Mouse (Mus musculus) frontal cortex, adult 2 months (tissue): ENCODE results near the gene Slc27a2. TPM values are rescaled to one million over a fixed set of nuclear protein-coding genes. Genes with fewer than 3 reads are reported as not detected.
"Not testable (repeated sequence)": the region's sequence is repeated elsewhere in the genome, so short reads cannot be mapped to it uniquely, and the experiment has no call there.

Experiments used
- DNase-seq, 2 experiments: peaks; one replicate each; pipeline ENCODE4 v3.0.0; 2022; ENCODE audit warnings: low spot score in 1 of 2; ENCODE audit errors: extremely low spot score in 1 of 2
- polyA plus RNA-seq: library from polyadenylated mRNA; depleted of rRNA; stranded (reverse); fragments of >200 nt; gene quantifications from 2 replicates; pipeline ENCODE4 v1.2.3, GENCODE M21; 2012; rRNA removed

The Slc27a2 gene
- polyA plus RNA-seq, result 4.5 and 4.6 TPM in 2 replicates

DNA sequence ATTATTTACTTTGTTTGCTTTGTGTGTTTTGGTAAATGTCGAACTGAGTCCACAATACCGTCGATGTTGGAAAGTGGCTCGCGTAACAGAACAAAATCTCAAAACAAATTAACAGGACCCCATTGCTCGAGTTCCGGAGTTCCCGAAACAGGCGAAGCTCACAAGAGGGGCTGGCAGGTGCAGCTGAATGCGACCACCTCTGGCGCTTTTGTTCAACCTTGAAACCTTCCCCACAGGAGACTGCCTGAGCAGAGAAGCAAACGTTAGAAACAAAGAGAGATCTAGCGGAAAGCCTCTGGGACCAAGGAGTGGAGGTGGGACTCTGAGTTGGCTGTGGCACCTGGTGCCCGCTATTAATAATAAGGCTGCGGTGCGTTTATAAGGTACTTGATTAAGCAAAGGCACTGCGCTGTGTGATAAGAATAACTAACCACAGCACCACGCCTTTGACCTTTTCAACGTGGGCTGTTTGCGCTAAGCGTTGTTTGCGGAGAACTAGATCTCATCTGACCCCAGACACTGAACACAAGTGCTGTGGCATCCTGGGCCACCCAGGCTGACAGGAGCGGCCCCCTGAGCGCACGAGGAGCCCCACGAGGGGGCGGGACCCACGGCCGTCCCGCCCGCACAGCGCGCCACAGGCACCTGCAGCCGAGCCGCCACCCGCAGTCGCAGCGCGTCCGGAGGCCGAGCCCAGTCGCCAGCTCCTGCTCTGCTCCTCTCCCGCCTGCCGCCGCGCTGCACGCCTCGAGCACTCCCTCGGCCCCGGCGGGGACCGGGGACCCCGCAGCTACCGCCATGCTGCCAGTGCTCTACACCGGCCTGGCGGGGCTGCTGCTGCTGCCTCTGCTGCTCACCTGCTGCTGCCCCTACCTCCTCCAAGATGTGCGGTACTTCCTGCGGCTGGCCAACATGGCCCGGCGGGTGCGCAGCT lies at the start of gene Slc27a2:
Slc27a2 (plus strand) TSS at position 51 of the 934 bp plus-strand sequence.
- peak in 1 of 2 experiments; percentile 24 for DNase-seq

DNA sequence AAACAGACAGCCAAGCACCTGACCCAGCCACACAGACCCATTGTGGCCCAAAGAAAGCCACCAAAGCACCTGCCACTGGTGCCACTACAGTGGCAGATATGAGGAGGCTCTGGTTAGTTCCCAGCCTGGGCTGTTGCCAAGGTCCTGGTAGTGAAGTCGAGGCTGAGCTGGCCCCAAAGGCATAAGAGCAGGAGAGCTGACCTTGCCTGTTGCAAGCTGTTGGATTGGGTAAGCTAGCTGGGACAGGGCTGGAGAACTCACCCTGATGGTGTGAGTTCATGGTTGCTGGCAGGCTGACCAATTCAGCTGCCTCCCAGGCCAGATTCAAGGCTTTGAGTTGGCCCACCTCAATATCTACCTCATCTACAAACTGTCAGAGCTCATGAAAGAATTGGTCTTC lies 47.1 kb upstream of the Slc27a2 start:
- DNase-seq, result no peak

DNA sequence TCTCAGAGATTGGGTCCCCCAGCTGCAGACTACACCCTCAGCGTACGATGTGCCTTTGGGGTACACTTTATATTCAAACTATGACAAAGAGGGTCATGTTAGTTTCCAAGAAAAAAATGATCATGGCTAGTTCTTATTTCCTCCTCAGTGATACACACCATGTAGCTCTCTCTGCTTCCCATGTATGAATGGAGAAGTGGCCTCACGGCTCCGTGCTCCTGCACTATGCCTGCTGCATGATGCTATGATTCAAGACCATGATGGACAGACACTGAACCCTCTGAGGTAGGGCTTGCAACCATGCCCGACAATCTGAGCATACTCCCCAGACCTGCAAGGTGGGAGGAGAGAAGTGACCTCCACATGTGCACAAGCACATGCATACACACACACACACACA lies 44.7 kb upstream of the Slc27a2 start:
- DNase-seq, result no peak

DNA sequence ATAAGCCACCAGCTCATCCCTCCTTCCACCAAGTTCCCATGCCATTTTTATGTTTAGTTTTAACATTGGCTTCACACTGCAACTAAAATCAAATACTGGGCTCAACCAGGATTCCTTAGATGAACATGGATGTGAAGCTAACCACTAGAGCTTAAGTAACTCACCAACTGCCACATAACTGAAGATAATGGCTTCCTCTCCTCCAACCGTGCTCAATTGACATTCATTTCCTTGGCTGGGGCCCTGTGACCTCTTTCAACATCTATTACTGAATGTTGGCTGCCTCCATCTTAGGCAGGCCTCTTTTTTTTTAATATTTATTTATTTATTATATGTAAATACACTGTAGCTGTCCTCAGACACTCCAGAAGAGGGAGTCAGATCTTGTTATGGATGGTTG lies 44.0 kb upstream of the Slc27a2 start:
- no peak for DNase-seq

DNA sequence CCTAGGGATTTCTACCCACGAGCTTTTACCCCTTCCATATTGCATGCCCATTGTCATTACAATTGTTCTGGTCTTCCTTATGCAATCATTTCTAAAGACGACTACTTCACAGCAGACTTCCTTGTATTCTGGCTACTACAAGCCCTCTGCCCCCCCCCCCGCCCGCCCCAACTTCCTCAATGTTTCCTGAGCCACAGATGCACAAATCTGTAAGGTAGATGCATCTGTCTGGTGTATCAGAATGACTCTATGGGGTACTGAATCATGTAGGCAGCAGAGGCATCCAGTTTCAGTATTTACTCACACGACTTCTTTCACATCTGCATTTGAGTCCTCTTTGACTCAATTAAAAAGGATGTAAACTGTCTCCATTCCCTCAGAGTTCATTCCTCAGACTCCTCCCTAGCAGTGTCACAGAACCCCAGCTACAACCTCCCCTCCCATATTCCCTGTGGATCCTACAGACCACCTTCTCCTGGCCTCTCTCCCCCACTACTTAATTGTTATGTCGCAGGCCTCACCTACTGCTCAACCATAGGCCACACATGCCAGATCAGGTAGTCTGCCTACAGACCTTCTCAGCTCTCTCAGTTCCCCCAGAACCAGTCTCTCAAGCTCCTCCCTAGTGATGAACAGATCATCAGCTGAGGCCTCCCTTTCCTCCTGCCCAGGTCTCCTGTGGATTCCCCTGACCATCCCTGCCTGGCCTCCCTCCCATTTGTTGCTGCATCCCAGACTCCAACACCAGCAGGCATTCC lies 37.0 kb upstream of the Slc27a2 start:
- no peak for DNase-seq

DNA sequence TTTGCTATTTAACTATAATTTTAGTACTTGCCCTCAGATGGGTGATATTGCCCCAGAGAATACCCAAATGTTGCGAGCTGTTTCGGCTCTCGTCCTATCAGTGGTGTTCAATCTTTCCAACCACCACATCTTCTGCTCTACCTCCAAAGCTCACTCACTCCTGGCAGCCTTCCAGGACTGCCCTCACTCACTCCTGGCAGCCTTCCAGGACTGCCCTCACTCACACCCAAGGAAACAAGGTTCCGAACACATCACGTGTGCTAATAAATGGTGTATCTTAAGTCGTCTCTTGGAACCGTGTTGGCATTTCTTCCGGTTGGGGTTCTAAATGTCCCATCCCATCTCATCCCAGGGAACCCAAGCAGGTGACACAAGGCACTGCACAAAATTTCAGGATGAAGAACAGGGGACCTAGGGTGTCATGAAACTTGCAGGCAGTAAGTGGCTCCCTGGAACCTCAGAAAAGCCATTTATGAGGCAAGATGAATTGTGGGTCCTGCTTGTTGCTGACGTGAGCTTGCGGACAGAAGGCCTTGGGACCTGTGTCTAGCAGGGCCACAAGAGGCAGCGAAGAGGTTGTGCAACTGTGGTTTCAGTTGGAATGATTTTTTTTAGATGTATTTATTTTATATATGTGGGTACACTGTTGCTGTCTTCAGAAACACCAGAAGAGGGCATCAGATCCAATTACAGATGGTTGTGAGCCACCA lies 32.2 kb upstream of the Slc27a2 start:
- no peak for DNase-seq

- peak in 1 of 2 experiments; percentile 58 for DNase-seq
Measured at GRCm38 (mm10) chr2:126520828-126521227, 31.4 kb upstream of the Slc27a2 start.

GRCm38 (mm10) chr2:126521471-126521870 lies 30.7 kb upstream of the Slc27a2 start:
- no peak for DNase-seq

- DNase-seq, result no peak
Measured at GRCm38 (mm10) chr2:126522056-126522455, 30.2 kb upstream of the Slc27a2 start.

DNA sequence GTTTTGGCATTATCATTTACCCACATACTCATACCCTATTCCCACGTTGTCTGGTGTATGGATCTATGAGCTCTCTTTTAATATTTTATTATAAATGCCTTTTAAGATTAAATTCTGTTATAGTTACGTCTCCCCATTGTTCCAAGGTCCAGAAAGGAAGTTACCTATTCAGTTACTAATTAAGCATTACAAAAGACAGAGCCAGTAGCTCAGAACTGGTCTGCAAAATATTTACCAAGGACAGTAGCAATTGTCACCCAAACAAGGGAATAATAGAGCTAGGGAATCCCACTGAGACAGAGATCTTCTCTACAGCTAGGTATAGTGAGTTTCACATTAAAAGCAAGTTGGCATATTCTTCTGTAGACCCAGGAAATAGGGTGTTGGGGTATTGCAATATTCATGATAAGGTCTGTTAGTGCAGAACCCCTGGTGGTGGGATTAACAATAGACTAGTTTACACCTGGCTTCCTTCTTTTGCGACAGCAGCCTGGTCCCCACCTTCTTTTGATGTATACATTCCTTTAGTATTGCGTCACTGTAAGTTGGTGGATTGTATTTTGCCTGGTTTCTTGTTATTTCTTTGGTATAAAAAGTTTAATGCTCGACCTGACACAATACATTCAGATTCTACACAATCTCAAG lies 29.0 kb upstream of the Slc27a2 start:
- not testable (repeated sequence) for DNase-seq

DNA sequence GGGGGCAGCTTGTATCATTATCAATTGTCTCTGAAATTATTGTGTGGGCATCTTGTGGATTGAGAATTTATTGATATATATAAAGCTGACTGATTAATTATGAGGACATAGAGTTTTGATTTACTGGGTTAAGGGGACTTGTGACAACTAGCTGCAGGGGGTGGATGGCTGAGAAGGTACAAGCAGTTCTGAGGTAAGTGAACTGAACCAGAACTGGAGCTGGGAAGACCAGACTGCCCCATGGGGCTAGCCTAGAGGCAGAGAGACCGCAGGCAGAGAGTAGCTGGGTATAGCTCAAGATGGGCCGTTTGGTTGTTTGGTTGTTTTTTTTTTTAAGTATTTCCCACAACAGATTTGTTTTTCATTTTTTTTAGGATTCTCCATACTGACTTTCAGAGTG lies 27.9 kb upstream of the Slc27a2 start:
- no peak for DNase-seq

DNA sequence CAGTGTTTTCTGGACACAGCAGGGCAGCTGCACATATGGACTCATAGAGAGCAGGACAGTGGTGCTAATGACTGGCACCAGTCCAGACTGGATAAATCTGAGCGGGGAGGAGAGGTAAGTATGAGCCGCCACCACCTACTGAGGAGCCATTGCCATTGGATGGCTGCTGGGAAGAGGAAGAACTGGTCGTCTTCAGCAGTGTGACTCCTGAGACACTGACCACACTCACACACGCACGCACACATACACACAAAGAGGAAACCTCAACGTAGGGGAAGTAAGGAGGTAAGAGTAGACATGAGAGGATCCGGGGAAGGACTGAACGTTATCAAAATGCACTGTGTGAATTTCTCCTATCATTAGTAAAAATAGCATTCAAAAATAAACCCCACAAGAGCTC lies 24.7 kb upstream of the Slc27a2 start:
- no peak for DNase-seq

DNA sequence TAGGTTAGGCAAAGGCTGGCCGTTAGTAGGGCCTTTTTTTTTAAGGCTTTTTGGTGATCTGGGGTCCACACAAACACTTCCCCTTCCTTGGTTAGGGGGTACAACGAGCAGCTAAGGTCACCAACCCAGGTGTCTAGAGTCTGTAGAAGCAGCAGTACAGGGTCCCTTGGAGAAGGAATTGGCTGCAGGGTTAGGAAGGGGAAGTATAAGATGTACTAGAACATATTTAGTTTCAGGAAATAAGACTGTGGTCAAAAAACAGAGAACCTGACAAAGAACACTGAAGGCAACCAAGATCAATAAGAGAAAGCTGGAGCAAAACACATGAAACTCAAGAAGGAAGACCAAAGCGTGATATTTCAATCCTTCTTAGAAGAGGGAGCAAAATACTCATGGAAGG lies 21.6 kb upstream of the Slc27a2 start:
- DNase-seq, result no peak

GRCm38 (mm10) chr2:126537654-126538053 lies 14.6 kb upstream of the Slc27a2 start:
- DNase-seq, result no peak

DNA sequence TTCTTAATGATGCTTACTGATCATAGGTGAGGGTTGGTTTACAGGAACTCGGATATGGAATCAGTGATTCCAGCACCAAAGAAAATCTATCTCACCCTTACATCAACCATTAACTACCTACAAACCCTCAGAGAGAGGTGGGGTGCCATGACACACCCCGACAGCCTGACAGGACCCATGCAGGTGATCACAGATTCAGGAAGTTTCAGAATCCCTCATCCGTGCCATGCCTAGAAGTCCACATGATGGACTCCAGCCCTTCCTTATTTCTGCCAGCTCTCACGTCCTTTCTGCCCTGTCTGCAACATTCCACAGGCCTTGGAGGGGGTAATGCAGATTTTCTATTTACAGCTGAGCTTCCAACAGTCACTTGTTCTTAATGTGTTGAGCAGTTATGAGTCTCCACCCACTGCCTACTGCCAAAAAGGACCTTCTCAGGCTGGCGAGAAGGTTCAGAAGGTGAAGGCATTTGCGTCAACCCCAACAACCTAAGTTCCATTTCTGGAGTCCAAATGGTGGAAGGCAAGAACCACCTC lies 11.7 kb upstream of the Slc27a2 start:
- no peak for DNase-seq

DNA sequence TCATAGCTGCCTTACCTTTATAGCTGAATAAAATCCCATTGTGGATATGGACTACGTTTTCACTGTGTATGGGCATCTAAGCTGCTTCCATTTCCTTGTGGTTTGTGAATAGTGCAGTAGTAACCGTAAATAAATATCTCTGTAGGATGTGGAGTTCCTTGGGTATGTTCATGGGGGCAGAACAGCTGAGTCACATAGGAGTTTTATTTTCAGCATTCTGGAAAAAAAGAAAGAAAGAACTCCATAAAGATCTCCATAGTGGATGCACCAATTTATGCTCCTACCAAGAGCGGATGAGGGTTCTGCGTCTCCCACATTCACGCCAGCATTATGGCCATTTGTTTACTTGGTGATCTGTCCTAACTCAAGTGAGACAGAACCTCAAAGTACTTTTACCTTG lies 10.0 kb upstream of the Slc27a2 start:
- peak in 1 of 2 experiments; percentile 13 for DNase-seq

- DNase-seq, result no peak
Measured at GRCm38 (mm10) chr2:126545297-126545696, 6.9 kb upstream of the Slc27a2 start.

DNA sequence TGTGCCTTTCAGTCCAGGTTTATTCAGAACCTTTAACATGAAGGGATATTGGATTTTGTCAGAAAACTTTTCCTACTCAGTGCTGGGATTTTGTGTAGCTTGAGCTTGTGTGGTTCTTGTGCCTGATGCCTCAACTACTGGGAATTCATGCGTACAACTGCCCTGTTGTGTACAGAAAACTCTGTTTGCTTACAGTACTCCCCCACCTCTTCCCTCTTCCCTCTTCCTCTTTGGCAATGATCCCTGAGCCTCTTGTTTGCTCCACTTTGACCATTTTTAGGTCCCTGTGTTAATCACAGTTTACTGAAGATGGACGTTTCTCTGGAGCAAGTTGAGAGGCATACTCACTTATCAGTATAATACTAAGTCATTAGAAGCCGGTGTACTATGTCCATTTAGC lies 5.8 kb upstream of the Slc27a2 start:
- DNase-seq, result no peak

- DNase-seq, result no peak
Measured at GRCm38 (mm10) chr2:126549681-126550080, 2.5 kb upstream of the Slc27a2 start.

DNA sequence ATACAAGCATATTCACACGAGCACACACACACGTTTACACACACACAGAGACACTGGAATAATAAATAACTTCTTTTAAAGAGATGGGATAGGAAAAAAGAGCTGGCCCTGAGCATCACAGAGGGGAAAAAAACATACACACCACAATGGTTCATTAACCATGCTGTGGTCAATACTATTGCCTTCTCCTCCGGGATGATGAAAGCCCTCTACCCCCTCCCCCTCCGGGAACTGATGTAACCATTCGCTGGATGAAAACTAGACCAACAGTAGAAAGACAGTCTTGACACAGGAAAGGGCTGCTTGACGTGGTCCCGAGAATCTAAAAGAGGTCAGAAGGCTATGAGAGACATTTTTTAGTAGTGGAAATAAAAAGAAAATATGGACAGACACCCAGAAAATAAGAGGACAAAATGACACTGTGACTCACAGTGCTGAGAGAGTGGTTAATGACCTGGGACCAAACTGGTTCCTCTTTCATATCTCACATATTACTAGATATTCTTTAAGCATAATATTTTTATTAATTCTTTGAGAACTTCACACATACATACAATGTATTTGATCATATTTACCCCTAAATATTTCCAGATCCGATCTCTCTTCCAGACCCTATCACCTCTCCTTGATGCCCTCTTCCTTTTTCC lies 840 bp upstream of the Slc27a2 start:
- no peak for DNase-seq
